Mouse (Mus musculus) kidney, adult 18-20 months (tissue): ENCODE measurements around the gene Adcy9.

Experiments used
- DNase-seq: peaks from one replicate; pipeline ENCODE4 v3.0.0; 2021

Gene Adcy9

DNA sequence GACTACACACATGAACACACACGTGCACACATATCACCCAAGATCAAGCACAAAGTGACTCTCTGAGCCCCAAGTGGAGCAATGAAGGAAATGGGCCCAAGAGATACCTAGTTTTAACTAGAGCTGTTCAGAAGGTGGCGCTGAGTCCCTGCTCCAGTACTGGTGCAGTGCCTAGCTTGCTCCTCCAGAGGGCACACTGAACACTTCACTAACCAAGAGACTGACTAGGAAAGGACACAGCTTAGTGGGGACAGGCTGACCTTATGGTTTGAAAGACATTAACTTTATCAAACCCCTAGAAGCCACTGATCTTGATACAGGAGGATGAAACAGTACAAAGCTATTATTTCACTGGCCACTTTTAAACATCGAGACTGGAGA, 104.2 kb downstream of the Adcy9 start:
- peak; percentile 88 for DNase-seq

DNA sequence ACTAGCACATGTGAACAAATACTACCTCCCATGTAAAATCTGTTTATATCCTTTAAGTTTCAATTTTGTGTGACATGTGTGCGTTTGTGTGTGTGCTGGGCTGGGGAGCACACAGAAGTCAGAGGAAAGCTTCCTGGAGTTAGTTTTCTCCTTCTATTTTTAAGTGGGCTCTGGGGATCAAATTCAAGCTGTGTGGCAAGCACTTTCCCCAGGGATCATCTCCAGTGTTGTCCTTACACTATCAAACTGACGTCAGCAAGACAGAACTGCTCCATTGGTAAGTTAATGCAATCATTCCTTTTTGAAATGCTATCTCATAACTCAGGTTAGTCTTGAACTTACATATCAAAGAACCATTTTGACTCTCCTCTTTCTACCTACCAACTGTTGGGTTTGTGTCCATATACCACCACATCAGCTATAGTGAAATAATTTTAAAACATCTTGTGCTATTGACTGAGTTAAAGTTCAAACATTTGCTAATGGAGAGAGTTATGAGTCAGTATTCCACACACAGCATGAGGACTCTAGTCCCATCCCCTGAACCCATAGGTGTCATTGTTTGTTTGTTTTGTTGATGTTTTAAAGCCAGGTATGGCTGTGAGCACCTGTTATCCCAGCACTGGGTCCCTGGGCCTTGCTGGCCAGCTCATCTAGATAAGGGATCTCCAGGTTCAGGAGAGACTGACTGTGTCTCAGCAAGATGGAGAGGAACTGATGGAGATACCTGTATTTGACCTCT, 104.8 kb downstream of the Adcy9 start:
- DNase-seq: no peak

DNA sequence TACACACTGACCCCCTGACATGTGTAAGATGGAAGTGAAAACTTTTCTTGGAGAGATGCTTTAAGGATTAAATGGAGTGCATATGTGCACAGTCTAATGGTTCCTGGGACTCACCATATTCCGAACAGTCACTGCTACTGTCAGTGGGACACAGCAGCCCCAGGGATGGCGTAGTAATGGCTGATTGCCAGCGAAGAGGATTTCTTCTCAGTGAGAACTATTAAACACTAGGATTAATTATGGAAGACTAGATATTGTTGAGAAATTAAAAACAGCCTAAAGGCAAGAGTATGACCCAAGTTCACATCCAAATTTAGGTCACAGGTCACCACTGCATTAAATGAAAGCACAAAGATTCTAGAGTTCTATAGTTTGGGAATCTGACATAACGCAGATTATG, 105.4 kb downstream of the Adcy9 start:
- no peak for DNase-seq

DNA sequence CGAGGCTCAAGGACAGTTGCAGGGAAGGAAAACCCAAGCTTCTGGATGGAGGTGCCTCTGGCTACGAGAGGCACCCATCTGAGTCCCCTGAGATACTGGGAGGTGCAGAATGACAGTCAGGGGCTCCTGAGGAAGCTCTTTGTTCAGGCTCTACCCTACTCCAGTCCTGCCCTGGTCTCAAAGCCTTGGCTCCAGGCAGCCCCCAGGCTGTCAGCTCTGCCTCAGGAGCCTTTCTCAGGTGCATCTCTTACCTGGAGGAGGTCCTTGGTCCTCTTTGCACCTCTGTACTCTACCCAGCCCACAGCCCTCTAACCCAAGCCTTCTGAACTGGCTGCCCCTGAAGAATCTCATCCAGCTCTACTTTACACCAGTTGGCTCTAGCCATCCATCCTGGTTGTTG, 108.3 kb downstream of the Adcy9 start:
- no peak for DNase-seq

DNA sequence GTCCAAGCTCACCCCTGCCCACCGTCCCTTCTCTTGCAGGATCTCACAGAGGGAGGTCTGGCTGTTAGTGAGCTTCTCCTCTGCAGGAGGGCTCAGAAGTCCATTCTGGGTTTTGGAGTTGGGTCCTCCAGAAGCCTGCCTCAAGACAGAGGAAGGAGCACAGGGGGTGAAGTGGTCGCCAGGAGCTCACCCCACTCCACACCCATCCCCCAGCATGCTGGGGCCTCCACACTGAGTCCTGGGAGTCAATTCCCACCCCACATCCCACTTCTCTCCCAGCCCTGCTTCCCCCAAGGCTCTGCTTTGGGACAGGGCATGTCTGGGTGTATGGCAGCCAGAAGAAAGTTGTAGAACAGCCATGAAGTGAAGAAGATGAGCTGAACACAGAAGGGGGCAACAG, 108.7 kb downstream of the Adcy9 start:
- DNase-seq: no peak

DNA sequence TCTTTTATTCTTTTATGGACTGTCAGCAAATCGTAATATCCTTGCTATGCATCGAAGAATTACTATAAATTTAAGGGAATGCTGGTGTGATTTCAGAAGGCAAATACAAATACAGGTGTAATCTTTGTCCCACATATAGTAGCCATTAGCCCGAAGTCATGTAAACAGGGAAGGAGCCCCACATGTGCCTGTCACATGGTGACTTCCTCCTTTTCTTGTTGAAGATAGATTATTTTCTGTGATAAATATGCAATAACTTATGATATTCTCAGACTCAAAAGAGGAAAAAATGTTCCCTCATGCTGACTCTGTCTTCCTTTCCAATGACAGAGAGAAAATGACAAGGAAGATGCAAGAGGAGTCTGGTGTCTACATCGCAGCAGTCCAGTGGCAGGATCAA, 112.5 kb downstream of the Adcy9 start:
- no peak for DNase-seq

DNA sequence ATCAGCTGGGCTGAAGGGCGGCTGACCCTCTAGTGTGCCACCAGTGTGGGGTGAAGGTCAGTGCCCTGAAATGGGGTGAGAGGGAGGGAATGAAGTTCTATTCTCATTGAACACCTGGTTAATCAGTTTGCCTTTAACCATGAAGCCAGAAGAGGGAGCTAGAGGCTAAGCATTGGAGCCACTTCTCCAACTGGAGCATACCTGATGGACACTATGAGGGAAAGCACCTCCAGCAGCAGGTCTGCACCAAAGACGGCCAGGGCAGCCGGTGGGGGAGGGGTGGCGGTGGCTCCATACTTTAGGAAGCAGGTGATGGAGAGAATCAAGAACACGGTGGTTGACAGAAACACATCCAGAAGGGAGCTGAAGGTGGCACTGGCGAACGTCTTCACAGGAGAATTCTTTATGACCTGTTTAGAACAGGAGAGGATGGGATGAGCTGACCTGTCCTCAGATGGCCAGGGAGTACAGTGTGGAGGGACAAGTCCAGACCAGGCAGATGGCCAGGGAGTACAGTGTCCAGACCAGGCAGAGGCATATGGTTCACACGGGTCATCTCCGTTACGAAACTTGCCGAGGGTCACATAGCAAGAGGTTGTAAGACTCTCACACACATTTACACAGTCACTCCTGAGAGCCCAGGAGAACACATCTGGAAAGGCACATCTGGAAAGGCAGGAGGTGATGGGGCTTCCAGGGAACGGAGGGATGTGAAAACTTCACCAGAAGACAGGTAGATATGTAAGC, 115.9 kb downstream of the Adcy9 start:
- peak; percentile 39 for DNase-seq

DNA sequence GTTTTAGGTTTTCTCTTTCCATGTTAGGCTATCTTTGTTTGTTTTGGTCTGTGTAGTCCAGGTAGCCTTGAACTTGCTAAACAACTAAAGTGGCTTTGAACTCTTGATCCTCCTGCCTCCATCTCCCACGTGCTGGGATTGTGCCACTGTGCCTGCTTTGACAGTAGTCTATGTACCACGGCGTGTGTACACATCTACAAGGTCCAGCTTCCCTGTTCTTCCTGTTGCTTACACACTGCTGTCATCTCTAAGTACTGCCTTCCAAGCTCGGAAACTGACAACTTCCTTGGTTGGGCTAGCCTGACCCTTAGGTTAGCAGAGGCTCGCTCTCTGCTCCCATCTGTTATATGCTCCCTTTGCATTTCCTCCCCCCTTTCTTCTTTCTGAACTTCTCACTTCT, 116.7 kb downstream of the Adcy9 start:
- no peak for DNase-seq

DNA sequence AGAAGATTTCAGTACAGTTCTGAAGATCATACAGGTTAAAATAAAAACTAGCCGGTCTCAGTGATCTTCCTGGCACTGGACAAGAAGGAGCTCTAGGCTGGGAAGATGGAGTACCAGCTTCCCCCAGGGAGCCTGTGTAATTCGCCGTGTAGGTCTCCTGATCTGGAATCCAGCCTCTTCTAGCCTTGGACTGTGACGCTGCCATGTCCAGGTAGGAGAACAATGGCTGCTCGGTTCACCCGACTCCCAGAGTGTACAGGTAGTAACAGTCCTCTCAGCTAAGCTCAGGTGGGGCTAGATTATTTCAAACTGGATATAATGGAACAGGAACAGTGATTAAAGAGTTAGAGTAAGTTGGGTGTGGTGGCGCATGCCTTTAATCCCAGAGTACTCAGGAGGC, 120.0 kb downstream of the Adcy9 start:
- no peak for DNase-seq

DNA sequence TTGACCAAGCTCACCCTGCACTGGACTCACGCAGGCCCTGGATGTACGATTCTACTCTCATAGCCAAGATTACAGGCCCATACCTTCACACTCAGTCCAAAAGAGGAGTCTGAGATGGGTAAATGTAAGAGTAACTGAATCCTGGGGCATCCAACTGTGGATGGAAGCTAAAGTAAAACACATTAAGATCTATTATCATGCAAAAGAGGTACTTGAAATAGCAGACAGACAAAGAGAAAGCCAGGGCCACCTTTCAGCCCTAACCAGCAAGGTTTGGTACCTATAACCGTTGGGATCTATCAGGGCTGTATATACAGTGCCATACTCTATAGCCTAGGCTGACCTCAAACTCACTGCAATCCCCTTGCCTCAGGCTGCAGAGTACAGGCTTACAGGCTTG, 127.0 kb downstream of the Adcy9 start:
- DNase-seq: no peak

DNA sequence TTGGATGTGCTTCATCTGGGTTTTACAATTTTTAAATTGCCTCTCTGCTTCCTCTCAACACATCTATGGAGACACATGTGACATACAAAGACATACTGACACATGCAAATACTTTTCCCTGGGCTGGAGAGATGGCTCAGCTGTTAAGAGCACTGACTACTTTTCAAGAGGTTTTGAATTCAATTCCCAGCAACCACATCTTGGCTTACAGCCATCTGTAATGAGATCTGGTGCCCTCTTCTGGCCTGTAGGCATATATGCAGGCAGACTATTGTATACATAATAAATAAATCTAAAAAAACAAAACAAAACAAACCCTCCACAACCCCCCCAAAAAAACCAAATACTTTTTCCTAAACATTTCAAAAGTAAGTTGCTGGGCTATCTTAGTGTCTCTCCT, 130.8 kb downstream of the Adcy9 start:
- DNase-seq: no peak

DNA sequence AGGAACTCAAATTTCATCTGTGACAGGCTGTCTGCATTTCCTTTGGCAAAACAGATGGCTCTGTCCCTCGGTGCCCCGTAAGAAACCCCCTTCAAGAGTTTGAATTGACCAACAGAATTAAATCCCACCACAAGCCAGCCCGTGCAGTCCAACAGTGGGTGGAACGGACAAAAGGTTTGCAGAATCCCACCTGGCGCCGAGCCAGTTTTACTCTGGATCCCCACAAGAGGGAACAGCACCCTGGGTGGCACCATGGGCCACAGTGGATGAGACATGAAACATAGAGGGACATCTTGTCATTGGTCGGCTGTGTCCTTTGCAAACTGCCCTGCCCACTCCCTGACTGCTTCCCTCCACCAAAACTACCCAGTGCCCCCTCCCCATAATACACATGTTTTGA, 133.7 kb downstream of the Adcy9 start:
- no peak for DNase-seq

DNA sequence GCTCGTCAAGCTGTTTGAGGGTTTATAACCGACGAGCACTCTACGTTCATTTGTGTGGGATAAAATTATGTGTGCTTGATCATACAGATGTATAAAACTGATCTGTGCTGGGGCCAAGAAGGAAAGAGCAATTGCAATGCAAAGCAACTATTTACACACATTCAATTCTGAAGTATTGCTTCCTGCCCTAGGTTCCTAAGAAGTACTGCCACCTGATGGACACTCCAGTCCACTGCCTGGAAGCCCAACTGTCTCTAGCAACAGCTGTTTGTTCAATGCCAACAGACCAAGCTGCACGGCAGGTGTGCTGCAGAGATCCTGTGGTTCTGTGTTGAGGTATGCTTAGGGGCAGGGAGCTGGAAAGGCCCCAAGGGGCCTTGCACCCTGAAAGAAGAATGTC, 135.0 kb downstream of the Adcy9 start:
- DNase-seq: peak; percentile 41

DNA sequence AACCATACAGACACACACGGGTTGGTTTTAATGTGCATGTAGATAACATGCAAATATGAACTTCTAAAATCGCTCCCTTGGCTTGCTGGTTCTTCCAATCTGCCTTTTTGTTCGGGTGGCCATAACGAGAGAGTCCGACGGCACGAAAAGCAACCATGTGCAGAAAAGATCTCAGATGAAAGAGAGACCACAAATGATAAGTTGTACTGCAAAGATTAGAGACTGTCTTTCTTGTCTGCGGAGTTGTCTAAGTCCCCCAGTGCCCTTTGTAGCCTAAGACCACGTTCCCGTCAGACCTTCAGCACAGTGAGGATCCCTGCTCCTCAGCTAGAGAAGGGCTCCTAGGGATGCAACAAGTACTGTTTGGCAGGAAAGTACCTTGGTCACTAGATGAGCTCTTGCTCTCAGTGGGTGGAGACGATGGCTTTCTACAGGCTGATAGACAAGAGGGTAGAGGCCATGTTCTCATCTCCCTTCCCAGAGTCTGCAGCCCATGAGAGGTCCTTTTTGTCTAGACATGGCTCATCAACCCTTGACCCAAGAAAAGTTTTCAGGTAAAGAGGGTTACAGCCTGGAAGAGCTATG, 136.9 kb downstream of the Adcy9 start:
- no peak for DNase-seq

DNA sequence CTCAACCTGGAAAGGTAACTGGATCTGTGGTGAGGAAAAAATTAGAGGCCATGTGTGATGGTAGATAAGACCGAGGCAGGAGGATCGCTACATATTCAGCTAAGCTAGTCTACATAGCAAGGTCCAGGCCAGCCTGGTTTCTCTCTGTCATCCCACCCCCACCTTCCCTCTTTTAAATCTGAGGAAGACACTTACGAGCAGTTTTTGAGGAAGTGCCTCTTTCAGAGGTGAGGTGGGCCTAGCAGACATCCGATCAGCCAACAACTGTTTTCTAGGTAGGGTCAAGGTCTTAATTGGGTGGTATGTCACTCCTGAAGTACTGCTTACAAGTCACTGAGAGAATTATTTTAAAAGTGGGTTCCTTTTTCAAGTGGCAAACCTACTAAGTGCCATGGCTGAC, 138.8 kb downstream of the Adcy9 start:
- no peak for DNase-seq

DNA sequence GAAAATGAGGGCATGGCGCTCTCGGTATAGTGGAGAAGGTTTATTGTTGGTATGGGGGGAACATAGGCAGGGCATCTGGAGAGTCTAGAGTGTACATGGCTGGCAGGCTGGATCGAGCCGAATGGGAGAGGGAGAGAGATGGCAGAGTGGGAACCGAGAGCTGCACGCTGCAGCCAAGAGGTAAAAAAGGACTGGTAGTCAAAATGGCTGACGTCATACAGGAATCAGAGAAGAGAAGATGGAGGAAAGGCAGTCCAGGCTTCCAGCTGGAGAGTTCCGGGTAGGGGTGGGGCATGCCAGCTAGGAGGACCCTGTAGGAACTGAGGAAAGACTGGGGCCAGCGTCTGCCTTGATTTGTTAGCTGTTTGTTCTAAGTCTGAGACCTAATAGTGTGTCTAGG, 139.3 kb downstream of the Adcy9 start:
- no peak for DNase-seq

DNA sequence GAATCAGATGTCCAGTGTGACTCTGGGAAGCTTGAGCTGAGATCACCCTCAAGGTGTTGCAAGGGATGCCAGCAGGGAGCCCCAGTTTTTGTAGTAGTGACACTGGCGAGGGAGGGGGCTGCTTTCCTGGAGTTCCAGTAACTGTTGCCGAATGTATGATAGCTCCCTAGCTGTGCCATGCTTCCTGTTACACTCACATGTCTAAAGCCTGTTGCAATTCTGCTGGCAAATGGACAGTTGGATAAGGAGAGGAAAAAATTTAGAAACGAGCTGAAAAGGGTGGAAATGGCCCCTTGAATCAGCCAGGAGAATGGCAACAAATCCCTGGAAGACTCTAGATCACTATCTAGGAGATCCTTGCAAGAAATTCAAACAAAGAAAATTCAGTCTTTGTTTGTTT, 140.7 kb downstream of the Adcy9 start:
- DNase-seq: no peak

DNA sequence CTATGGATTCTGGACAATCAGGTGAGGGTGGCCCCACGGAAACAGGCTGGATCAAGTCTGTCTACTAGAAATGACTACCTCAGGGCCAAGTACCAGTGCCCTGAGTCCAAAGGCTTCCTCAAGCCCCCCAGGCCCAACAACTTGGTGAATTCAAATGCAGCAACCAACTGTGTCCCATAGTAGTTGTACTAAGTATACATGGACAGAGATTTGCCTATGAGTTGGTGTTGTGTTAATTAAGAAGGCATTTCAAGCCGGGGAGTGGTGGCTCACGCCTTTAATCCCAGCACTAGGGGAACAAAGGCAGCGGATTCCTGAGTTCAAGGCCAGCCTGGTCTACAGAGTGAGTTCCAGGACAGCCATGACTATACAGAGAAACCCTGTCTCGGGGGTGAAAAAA, 143.7 kb downstream of the Adcy9 start:
- DNase-seq: no peak

DNA sequence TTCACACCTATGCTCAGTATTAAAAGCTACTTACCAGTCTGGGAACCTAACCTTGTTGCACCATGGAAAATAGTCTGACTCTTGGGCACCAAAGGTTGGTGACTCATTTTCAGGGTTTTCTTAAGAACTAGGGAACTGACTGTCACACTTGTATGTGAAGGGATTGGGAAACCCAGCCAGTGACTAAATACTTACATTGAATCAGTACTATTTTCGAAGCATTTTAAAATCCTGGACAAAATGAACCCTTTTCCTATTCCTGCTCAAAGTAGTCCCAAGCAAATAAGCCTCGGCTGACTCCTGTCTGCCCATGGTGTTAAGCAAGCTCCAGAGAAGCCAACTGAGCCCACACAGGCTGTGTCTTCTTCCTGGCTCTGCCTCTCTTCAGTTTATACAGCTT, 144.1 kb downstream of the Adcy9 start:
- DNase-seq: no peak

DNA sequence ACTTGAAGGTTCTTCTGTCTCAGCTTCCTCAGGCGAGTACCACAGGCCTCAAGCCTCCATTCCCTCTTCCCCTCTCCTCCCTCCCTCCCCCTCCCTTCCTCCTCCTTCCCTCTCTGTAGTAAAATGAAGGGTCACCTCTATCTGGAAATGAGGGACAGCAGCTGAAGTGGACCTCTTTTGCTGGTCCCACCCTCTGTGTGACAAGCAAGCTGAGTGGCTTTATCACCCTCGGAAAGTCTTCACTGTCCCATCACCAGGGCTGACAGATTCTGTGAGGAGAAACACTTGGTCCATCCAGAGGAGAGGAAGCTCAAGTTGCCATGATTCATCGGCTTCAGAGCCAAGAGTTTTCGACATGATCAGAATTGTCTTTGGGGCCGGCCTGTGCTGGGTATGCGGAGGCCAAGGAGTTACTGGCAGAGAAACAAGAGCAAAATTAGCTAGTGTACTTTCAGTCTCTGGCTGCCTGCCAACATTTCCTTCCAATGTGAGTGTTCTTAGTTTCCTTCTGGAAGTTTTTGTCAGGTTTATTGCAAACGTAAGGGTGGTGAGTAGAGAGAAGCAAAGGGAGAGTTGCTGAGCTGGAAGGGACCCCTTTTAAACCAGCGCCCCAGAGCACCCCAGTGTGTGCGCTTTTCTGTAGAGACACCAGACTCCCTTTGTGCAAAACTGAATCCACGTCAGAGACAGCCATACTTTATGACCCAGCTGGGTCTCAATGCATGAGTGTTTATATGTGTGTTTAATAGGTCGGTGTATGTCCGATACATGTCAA, 146.4 kb downstream of the Adcy9 start:
- DNase-seq: peak; percentile 69

DNA sequence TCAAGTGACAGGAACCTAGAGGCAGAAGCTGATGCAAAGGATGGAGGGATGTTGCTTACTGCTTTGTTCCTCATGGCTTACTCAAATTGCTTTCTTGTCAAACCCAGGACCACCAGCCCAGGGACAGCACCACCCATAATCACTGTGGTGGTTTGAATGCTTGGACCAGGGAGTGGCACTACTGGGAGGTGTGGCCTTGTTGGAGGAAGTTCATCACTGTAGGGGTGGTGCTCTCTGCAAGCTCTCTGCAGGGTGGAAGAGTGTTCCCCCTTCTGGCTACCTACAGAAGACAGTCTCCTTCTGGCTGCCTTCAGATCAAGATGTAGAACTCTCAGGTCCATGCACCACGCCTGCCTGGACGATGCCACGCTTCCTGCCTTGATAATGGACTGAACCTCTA, 148.0 kb downstream of the Adcy9 start:
- no peak for DNase-seq

DNA sequence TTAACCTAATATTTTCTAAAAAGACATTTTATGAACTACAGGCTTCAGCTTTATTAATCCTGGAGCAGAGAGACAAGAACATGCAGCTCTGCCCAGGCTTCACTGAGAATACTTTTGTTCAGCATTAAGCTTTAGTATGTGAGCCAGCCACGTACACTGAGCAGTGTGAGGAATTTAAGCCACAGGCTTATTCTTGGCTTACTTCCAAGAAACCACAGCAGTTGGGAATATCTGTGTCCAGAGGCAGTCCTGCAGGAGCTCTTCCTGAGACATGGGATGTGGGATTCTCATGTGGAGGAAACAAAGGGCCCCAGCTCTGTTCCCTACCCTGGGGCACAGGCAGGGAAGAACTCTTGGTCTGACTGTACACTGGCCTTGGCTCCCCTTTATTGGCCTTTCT, 149.4 kb downstream of the Adcy9 start:
- no peak for DNase-seq

DNA sequence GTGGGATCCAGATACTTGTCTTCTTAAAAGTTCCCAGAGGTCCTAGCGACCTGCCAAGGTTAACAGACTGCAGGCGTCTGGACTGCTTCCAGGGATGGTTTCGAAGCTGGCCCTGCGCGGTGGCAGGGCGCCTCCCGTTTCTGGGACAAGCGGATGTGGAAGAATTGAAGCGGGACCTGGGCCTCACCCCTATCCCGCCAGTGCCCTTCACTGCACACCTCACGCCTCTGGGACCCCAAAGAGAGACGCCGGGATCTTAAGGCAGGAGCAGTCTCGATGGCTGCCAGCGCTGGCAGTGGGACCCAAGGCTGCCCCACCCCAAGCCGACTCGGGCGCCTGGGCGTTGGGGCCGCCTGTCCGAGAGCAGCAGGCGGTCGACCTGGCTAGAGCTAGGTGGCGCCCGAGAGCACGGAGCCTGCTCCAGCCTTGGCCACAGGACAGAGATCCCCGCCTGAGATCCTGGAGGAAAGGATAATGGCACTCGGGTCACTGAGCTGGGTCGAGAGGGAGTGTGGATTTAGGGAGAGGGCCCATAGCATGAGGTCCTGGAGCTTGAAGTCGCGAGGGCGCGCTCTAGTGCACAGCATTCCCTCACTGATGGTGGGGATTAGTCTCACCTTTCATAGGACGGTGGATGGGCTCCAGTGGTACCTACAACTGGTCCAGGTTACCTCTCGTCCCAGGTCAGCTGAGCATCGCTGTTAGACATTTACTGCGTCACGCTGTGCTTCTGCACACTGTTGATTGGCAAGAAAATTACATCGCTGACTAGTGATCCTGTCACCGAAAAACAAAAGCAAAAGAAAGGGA, 152.2 kb downstream of the Adcy9 start:
- DNase-seq: peak; percentile 89
